Mouse (Mus musculus) neural tube, embryonic 11.5 days (tissue): ENCODE measurements at regions not wholly inside any gene's neighbourhood (a gene's known extent, or its start where the extent isn't known, plus 50 kb on each side); places are given as distances from the start of the nearest gene placed in this dataset.
A peak's percentile ranks its signal among the peaks of the same experiment; 100 is the strongest.

Experiments
- ATAC-seq: fragments of 200-750 bp; cut with Nextera tagmentation; 2 replicates; pipeline ENCODE4 v1.8.0; 2017; ENCODE audit warnings: moderate number of reproducible peaks, mild to moderate bottlenecking, moderate TSS enrichment, moderate library complexity; ENCODE audit not compliant: insufficient read depth, low FRiP score, low TSS enrichment
- DNase-seq: peaks from one replicate; pipeline ENCODE4 v3.0.0-alpha.2; 2015; ENCODE audit warnings: low spot score
- H3K27ac ChIP-seq: fragments of 300-500 bp; sonication (generic); 2 replicates; pipeline ENCODE4 v1.5.1; 2014; ENCODE audit warnings: low read depth, mild to moderate bottlenecking, low read length
- H3K27me3 ChIP-seq: fragments of 300-500 bp; sonication (generic); 2 replicates; pipeline ENCODE4 v1.6.1; 2014; ENCODE audit warnings: mild to moderate bottlenecking, low read length, mixed read lengths; ENCODE audit not compliant: control insufficient read depth, insufficient read depth
- H3K36me3 ChIP-seq: fragments of 300-500 bp; sonication (generic); 2 replicates; pipeline ENCODE4 v1.6.1; 2014; ENCODE audit warnings: mild to moderate bottlenecking, low read length, moderate library complexity, mixed read lengths; ENCODE audit not compliant: control insufficient read depth, insufficient read depth
- H3K4me1 ChIP-seq: fragments of 300-500 bp; sonication (generic); 2 replicates; pipeline ENCODE4 v1.6.1; 2014; ENCODE audit warnings: low read length, mixed read lengths; ENCODE audit not compliant: control insufficient read depth, insufficient read depth
- H3K4me2 ChIP-seq: fragments of 300-500 bp; sonication (generic); 2 replicates; pipeline ENCODE4 v1.6.1; 2014; ENCODE audit warnings: low read depth, mild to moderate bottlenecking, moderate library complexity
- H3K4me3 ChIP-seq: fragments of 300-500 bp; sonication (generic); 2 replicates; pipeline ENCODE4 v1.5.1; 2014; ENCODE audit warnings: low read depth, low read length
- H3K9ac ChIP-seq: fragments of 300-500 bp; sonication (generic); 2 replicates; pipeline ENCODE4 v1.6.1; 2014; ENCODE audit warnings: mild to moderate bottlenecking, low read length
- H3K9me3 ChIP-seq: fragments of 300-500 bp; sonication (generic); 2 replicates; pipeline ENCODE4 v1.6.1; 2016; ENCODE audit warnings: low read length; ENCODE audit not compliant: control insufficient read depth
- WGBS: fragments of 180-500 bp; shearing (Covaris S2); extraction: QIAGEN DNeasy Blood & Tissue Kit; methylation state at CpG from one replicate; pipeline ENCODE4 v1.1.7; 2014; 5-methylcytosine and 5-hydroxymethylcytosine counted together

- Histone ChIP-seq H3K4me3 (no peak overlapping the region), H3K9me3 (no peaks in the 10 kb centered on the region), H3K4me2 (no peak overlapping the region), H3K9ac (no peak overlapping the region), H3K27me3 (no peaks in the 10 kb centered on the region), H3K27ac (no peak overlapping the region), H3K4me1 (no peaks in the 10 kb centered on the region), H3K36me3 (no peaks in the 10 kb centered on the region)
- ATAC-seq (no peak), DNase-seq (no peak)
- WGBS = 88% methylated on average over 7 of the region's 7 CpGs
These were observed 404.0 kb upstream of the Defb41 start for GRCm38 (mm10) chr1:18668901-18669300.

DNA sequence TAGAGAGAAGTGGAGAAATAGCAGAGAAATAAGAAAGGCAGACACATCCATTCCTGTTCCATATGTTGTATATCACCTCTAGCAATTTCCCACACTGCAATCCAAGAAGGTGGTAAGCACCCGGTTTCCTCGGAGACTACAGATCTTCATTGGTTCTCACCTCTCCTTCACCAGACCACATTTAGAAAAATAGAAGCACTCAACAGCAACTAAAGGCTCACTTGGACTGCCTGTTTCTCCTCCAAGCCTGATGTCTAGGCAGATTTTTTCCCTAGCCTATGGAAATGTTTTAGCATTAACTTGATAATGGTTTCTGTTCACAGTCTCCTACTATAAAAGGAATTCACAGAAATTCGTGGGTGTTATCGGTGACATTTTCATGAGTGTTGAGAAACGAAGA, 403.3 kb upstream of the Defb41 start:
- Histone ChIP-seq H3K9me3 (no peaks in the 10 kb centered on the region), H3K36me3 (no peaks in the 10 kb centered on the region), H3K4me2 (no peak overlapping the region), H3K9ac (no peak overlapping the region), H3K27me3 (no peaks in the 10 kb centered on the region), H3K4me3 (no peak overlapping the region), H3K4me1 (no peaks in the 10 kb centered on the region), H3K27ac (no peak overlapping the region)
- no peak for DNase-seq
- 90% methylated on average over 5 of the region's 5 CpGs for WGBS
- no peak for ATAC-seq

- no peak for DNase-seq
- Histone ChIP-seq H3K9me3 (no peaks in the 10 kb centered on the region), H3K27ac (no peak overlapping the region), H3K4me2 (no peak overlapping the region), H3K9ac (no peak overlapping the region), H3K4me3 (no peak overlapping the region), H3K27me3 (no peaks in the 10 kb centered on the region), H3K4me1 (no peaks in the 10 kb centered on the region), H3K36me3 (no peaks in the 10 kb centered on the region)
- no peak for ATAC-seq
These were observed 375.9 kb upstream of the Defb41 start for GRCm38 (mm10) chr1:18640858-18641257.

DNA sequence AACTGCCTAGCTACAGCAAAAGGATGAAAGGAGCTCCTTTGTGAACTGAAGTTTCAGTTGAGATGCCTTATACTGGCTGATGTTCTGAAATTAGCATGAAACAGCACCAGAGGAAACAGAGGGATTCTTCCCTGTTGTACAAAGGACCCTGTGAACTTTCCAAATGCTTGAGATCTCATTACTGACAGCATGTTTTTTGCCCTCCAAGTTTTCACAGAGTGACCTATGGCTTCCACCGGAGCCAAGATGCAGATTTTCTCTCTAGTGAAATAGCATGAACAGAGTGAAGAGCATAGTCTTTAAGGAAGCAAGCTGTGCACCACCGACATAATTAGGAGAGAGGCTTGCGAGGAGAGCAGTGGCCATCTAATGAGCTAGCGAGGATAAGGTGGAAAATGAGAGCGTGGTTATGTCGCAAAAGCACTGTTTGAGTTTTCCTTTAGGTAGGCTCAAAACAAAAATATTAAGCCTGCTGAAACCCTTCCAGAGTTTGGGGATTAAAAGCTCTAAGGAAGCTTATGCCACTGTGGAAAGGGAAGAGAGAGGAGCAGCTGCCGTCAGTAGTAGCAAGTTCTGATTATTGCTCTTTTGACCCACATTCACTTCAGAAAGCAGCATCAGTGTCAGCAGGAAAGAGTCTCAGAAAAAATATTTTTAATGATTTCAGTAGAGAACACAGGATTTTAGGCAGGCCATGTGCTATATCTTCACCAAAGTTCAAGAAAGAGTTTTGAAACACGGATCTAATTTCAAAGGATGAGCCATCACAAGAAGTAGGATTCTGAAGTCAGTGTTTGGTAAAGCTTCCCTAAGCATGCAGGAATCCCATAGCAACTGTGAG, 374.7 kb upstream of the Defb41 start:
- ATAC-seq = peak; percentile 31; the same call in 1 of the 2 replicates
- no peak overlapping the region for H3K4me2 ChIP-seq

DNA sequence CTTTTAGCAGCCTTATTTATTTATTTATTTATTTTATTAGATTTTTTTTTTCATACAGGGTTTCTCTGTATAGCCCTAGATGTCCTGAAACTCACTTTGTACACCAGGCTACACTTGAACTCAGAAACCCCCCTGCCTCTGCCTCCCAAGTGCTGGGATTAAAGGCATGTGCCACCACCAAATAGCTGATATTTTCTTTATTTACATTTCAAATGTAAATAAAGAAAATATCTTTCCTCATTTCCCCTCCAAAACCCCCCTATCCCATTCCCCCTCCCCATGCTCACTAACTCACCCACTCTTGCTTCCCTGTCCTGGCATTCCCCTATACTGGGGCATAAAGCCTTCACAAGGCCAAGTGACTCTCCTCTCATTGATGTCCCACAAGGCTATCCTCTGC, 372.4 kb upstream of the Defb41 start:
- no peaks in the 10 kb centered on the region for H3K36me3 ChIP-seq
- H3K4me3 ChIP-seq = no peak overlapping the region
- DNase-seq (peak; percentile 32), ATAC-seq (no peak)
- H3K9me3 ChIP-seq = no peaks in the 10 kb centered on the region
- H3K27ac ChIP-seq = no peak overlapping the region
- no peaks in the 10 kb centered on the region for H3K27me3 ChIP-seq
- no peak overlapping the region for H3K4me2 ChIP-seq
- H3K9ac ChIP-seq = no peak overlapping the region
- no peaks in the 10 kb centered on the region for H3K4me1 ChIP-seq

More for the DNA sequence above, 374.7 kb upstream of the Defb41 start:
- H3K27ac ChIP-seq = 0 out of 2 replicates have a peak overlapping the region, but pooled peaks have one; percentile 20
- H3K4me3 ChIP-seq = no peak overlapping the region
- H3K27me3 ChIP-seq = no peaks in the 10 kb centered on the region
- DNase-seq = no peak
- no peaks in the 10 kb centered on the region for H3K4me1 ChIP-seq
- no peak overlapping the region for H3K9ac ChIP-seq
- H3K36me3 ChIP-seq = no peaks in the 10 kb centered on the region
- WGBS = 47% methylated on average over 8 of the region's 8 CpGs
- H3K9me3 ChIP-seq = no peaks in the 10 kb centered on the region

- no peaks in the 10 kb centered on the region for H3K27me3 ChIP-seq
- 82% methylated on average over 7 of the region's 7 CpGs for WGBS
- H3K27ac ChIP-seq = no peak overlapping the region
- no peak overlapping the region for H3K9ac ChIP-seq
- DNase-seq = no peak
- no peaks in the 10 kb centered on the region for H3K36me3 ChIP-seq
- H3K4me1 ChIP-seq = no peaks in the 10 kb centered on the region
- H3K9me3 ChIP-seq = no peaks in the 10 kb centered on the region
- no peak overlapping the region for H3K4me3 ChIP-seq
- ATAC-seq = no peak
- H3K4me2 ChIP-seq = no peak overlapping the region
These were observed 345.3 kb upstream of the Defb41 start for GRCm38 (mm10) chr1:18610231-18610630.

DNA sequence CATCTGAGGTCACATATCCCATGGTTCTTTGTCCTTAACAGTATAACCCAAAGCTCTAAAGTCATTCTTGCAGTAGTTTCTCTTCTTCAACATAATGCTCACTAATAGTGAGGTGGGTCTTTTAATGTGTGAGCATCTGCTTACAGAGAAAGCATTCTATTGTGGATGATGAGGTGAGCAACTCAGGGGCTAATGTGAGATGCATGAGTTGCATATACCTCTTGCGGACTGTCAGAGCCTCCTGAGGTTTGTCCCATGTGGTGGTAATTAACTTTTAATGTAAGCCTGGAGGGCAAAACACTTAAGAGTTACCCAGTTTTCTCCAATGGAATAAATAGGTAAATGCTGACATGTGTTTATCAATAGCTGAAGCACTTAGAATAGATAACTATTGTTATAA, 334.9 kb upstream of the Defb41 start:
- Histone ChIP-seq H3K4me3 (no peak overlapping the region), H3K27me3 (no peaks in the 10 kb centered on the region), H3K9ac (no peak overlapping the region), H3K4me1 (no peaks in the 10 kb centered on the region), H3K36me3 (no peaks in the 10 kb centered on the region), H3K27ac (no peak overlapping the region), H3K9me3 (no peaks in the 10 kb centered on the region), H3K4me2 (no peak overlapping the region)
- ATAC-seq (no peak; the same call in 1 of the 2 replicates), DNase-seq (no peak)
- WGBS = 63% methylated on average over 1 of the region's 1 CpGs

DNA sequence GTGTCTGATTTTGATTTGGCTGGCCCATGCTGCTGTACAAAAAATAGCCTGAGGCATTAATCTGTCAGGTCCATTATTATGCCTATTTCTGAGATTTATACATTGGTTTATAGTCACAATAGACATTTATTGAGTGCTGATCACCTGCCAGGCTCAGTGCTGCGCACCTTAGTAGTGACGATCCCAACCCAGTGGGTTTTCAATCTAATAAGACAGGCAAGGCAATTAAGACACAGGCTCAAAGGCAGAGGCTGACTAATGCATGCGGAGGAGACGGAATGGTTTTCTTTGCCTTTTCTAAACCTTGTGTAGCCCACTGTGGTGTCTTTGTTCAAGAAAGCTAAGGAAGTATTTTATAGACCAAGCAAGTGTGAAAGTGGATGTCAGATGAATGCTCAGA, 334.0 kb upstream of the Defb41 start:
- Histone ChIP-seq H3K27ac (no peak overlapping the region), H3K36me3 (no peaks in the 10 kb centered on the region), H3K27me3 (no peaks in the 10 kb centered on the region), H3K4me3 (no peak overlapping the region), H3K9ac (no peak overlapping the region), H3K9me3 (no peaks in the 10 kb centered on the region), H3K4me2 (no peak overlapping the region), H3K4me1 (no peaks in the 10 kb centered on the region)
- DNase-seq = no peak
- peak; percentile 49; the same call in 1 of the 2 replicates for ATAC-seq
- WGBS = 41% methylated on average over 4 of the region's 4 CpGs

DNA sequence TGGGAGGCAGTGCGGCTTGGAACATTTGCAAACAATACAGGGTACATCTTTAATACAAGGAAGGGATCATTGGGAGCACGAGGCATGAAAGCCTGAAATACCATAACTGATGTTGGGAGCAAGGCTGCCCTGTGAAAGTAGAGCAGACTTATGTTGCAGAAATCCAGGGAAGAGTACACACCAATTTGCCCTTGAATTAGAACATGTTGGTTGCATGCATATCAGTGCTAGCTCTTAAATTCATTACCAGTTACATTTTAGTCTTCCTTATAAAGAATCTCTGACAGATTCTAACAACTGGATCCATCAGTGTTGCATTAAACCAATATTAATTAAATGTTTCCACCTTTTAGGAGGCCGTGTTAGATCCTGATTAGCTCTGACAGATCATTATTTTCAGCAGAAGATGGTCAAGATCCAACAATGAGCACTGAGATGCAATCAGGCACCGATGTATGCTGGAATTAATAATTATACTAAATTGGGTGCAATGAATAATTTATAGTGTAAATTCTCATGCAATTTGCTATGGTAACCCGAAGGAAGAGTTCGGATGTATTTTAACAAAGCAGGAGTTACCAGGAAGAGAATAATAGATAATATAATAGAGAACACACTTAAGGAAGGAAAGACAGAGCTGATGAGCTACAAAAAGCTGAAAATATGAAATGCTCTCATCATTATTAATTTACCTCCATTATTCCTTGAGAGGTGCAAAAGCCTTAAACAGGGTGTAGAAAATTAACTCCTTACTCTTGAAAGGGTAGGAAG, 318.6 kb upstream of the Defb41 start:
- ATAC-seq (no peak), DNase-seq (no peak)
- H3K27ac ChIP-seq = no peak overlapping the region
- H3K4me2 ChIP-seq = no peak overlapping the region
- no peaks in the 10 kb centered on the region for H3K9me3 ChIP-seq
- 79% methylated on average over 6 of the region's 6 CpGs for WGBS
- H3K36me3 ChIP-seq = no peaks in the 10 kb centered on the region
- no peaks in the 10 kb centered on the region for H3K4me1 ChIP-seq
- no peaks in the 10 kb centered on the region for H3K27me3 ChIP-seq
- H3K9ac ChIP-seq = no peak overlapping the region
- no peak overlapping the region for H3K4me3 ChIP-seq
